9 mouse cellular contexts compared by ENCODE assay signal in the genomic region with DNA sequence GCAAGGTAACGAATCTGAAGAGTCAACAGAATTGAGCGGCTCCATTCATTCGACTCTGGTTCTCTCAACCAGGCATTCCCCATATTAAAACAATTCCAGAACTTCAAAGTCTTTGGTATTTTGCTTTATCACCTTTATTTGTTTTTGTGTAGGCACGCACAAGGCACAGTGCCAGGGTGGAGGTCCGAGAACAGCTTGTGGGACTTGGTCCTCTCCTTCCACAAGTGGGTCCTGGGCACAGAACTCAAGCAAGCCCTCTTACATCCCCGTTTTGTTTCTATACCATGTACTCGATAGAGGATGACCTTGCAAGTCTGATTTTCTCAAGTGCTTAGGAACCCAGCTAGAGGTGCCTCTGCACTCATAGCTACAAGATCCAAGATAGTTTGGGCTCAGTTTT. TPM values are rescaled to one million over a fixed set of nuclear protein-coding genes. Genes with fewer than 3 reads are reported as not detected.
DNase-seq lines count a peak whose midpoint lies in the region; ATAC-seq and TF ChIP-seq lines count a peak whose summit lies in the region.
"Had no signal": no experiment of that assay in that cellular context is flagged by ENCODE, and none has a peak within 500 bp of the region (broad histone marks: within the 10 kb centered on the region; RNA-seq: fewer than 3 reads in every experiment).

No protein-coding gene starts in this region.

- 0 out of 2 replicates have a peak overlapping the region, but pooled peaks have one; percentile 35 for H3K9ac ChIP-seq in forebrain, postnatal 0 days
- H3K9ac ChIP-seq in liver, embryonic 16.5 days (ENCODE audit: low read depth, low read length): peak overlapping the region; percentile 3; the same call in 1 of the 2 replicates

- no peak for DNase-seq in heart, embryonic 10.5 days (ENCODE audit: low spot score)
- no peak for DNase-seq in heart, postnatal 4 days
- DNase-seq in forebrain, postnatal 0 days: no peak
- DNase-seq in urinary bladder, postnatal 36 days (ENCODE audit: low spot score in 2 of 2): no peak
- DNase-seq in cerebellum, adult 9-10 months: no peak
- no peak for DNase-seq in kidney, postnatal 4 days

- no peak for TF ChIP-seq CTCF in E14TG2a.4 (conservative IDR thresholded peaks at IDR 0.05; ENCODE audit: low read length)
- TF ChIP-seq CTCF in forebrain, postnatal 0 days (IDR thresholded peaks at IDR 0.05; ENCODE audit: low read depth): no peak

- ATAC-seq in forebrain, postnatal 0 days: no peak
- ATAC-seq in liver, embryonic 16.5 days (ENCODE audit: low read depth): no peak

- H3K9me3 ChIP-seq in heart, embryonic 10.5 days: no peaks in the 10 kb centered on the region
- H3K9me3 ChIP-seq in E14TG2a.4 (ENCODE audit: low read length): no peaks in the 10 kb centered on the region
- H3K9me3 ChIP-seq in forebrain, postnatal 0 days (ENCODE audit: low read length): no peaks in the 10 kb centered on the region
- H3K9me3 ChIP-seq in liver, embryonic 16.5 days (replicated peaks; ENCODE audit: control insufficient read depth, low read length): no peaks in the 10 kb centered on the region

- no peaks in the 10 kb centered on the region for H3K36me3 ChIP-seq in heart, embryonic 10.5 days
- H3K36me3 ChIP-seq in E14TG2a.4 (ENCODE audit: insufficient read depth, low read length): peaks cover 9% of the 10 kb centered on the region
- no peaks in the 10 kb centered on the region for H3K36me3 ChIP-seq in forebrain, postnatal 0 days (ENCODE audit: insufficient read depth)
- no peaks in the 10 kb centered on the region for H3K36me3 ChIP-seq in liver, embryonic 16.5 days (ENCODE audit: control insufficient read depth, insufficient read depth)

- peak overlapping the region; percentile 69 for H3K4me3 ChIP-seq in heart, embryonic 10.5 days
- H3K4me3 ChIP-seq in E14TG2a.4 (replicated peaks; ENCODE audit: low read length): peak overlapping the region; percentile 83
- peak overlapping the region; percentile 44 for H3K4me3 ChIP-seq in forebrain, postnatal 0 days (ENCODE audit: low read depth, low read length)
- H3K4me3 ChIP-seq in liver, embryonic 16.5 days (ENCODE audit: low read depth, low read length): peak overlapping the region; percentile 60

- H3K4me2 ChIP-seq in forebrain, postnatal 0 days (ENCODE audit: low read depth): peak overlapping the region; percentile 88
- peak overlapping the region; percentile 50 for H3K4me2 ChIP-seq in liver, embryonic 16.5 days (ENCODE audit: low read depth, low read length)

- peak overlapping the region; percentile 87 for H3K27ac ChIP-seq in heart, embryonic 10.5 days
- H3K27ac ChIP-seq in forebrain, postnatal 0 days (ENCODE audit: low read depth, low read length): no peak overlapping the region
- peak overlapping the region; percentile 36 for H3K27ac ChIP-seq in liver, embryonic 16.5 days (ENCODE audit: low read length)

- peaks cover 38% of the 10 kb centered on the region for H3K27me3 ChIP-seq in heart, embryonic 10.5 days (ENCODE audit: insufficient read depth, poor library complexity, severe bottlenecking)
- peaks cover 40% of the 10 kb centered on the region for H3K27me3 ChIP-seq in E14TG2a.4 (ENCODE audit: insufficient read depth, low read length)
- peaks cover 53% of the 10 kb centered on the region for H3K27me3 ChIP-seq in forebrain, postnatal 0 days (ENCODE audit: insufficient read depth, low read length)
- H3K27me3 ChIP-seq in liver, embryonic 16.5 days (ENCODE audit: control insufficient read depth, insufficient read depth, low read depth, low read length): peaks cover 60% of the 10 kb centered on the region
- H3K27me3 ChIP-seq: CH12.LX had no signal

- H3K4me1 ChIP-seq in heart, embryonic 10.5 days: peaks cover 46% of the 10 kb centered on the region
- peaks cover 68% of the 10 kb centered on the region for H3K4me1 ChIP-seq in E14TG2a.4 (replicated peaks; ENCODE audit: low read depth, low read length)
- peaks cover 16% of the 10 kb centered on the region for H3K4me1 ChIP-seq in forebrain, postnatal 0 days (ENCODE audit: insufficient read depth)
- peaks cover 5% of the 10 kb centered on the region for H3K4me1 ChIP-seq in liver, embryonic 16.5 days (ENCODE audit: control insufficient read depth, low read depth, low read length)

- WGBS in heart, embryonic 10.5 days: 12% methylated on average over 7 of the region's 7 CpGs
- WGBS in forebrain, postnatal 0 days: 16% methylated on average over 7 of the region's 7 CpGs
- WGBS in liver, embryonic 16.5 days (ENCODE audit: insufficient replicate concordance): 19% methylated on average over 7 of the region's 7 CpGs

RNA-seq across cellular contexts. Expression of gene Esrp2, which starts 1.8 kb away (rescaled TPM):
- 2.4 and 5.4 TPM in 2 replicates for polyA plus RNA-seq in heart, embryonic 10.5 days (2016; fragmentation: Nextera tagmentation; extraction: Ambion mirVana)
- total RNA-seq in heart, postnatal 4 days (2021): under 1 TPM; 0.54 to 0.91 TPM
- 0.14 TPM in 1 of 2 replicates, not detected in the other for total RNA-seq in forebrain, postnatal 0 days (2014; rRNA removed)
- polyA plus RNA-seq in forebrain, postnatal 0 days (2015; fragmentation: Nextera tagmentation; extraction: Ambion mirVana): not detected in 2 replicates
- polyA plus RNA-seq in liver, embryonic 16.5 days (2015; fragmentation: Nextera tagmentation; extraction: Ambion mirVana): 17.5 and 20.1 TPM in 2 replicates

RNA-seq across cellular contexts. Expression of gene Pla2g15, which starts 11.6 kb away (rescaled TPM):
- polyA plus RNA-seq in heart, embryonic 10.5 days (2016; fragmentation: Nextera tagmentation; extraction: Ambion mirVana): 10.6 and 13.6 TPM in 2 replicates
- total RNA-seq in heart, postnatal 4 days (2021): 1 to 10 TPM; 4.2 to 4.9 TPM
- 16.0 and 17.8 TPM in 2 replicates for total RNA-seq in forebrain, postnatal 0 days (2014; rRNA removed)
- 11.7 and 15.6 TPM in 2 replicates for polyA plus RNA-seq in forebrain, postnatal 0 days (2015; fragmentation: Nextera tagmentation; extraction: Ambion mirVana)
- 8.8 and 9.1 TPM in 2 replicates for polyA plus RNA-seq in liver, embryonic 16.5 days (2015; fragmentation: Nextera tagmentation; extraction: Ambion mirVana)

RNA-seq across cellular contexts. Expression of gene Slc7a6, which starts 30.0 kb away (rescaled TPM):
- 47.3 and 67.8 TPM in 2 replicates for polyA plus RNA-seq in heart, embryonic 10.5 days (2016; fragmentation: Nextera tagmentation; extraction: Ambion mirVana)
- total RNA-seq in heart, postnatal 4 days (2021): 10 to 100 TPM; 17.1 to 18.9 TPM
- 29.9 and 43.6 TPM in 2 replicates for total RNA-seq in forebrain, postnatal 0 days (2014; rRNA removed)
- polyA plus RNA-seq in forebrain, postnatal 0 days (2015; fragmentation: Nextera tagmentation; extraction: Ambion mirVana): 48.9 and 50.8 TPM in 2 replicates
- polyA plus RNA-seq in liver, embryonic 16.5 days (2015; fragmentation: Nextera tagmentation; extraction: Ambion mirVana): 4.1 and 4.3 TPM in 2 replicates
